Mouse (Mus musculus) liver, adult 2 months (tissue): Measurements from ENCODE around the gene Mettl2.

Source experiments
- CTCF ChIP-seq: fragments of 200-500 bp; IDR thresholded peaks from 2 replicates; pipeline ENCODE4 v1.5.1; 2011; ENCODE audit warnings: low read depth, low read length, control low read depth
- POLR2A ChIP-seq: fragments of 200-500 bp; IDR thresholded peaks from 2 replicates; pipeline ENCODE4 v1.6.1; 2011; ENCODE audit warnings: low read length, control low read depth; ENCODE audit not compliant: insufficient read depth; ENCODE audit errors: extremely low read depth

- TF ChIP-seq CTCF (no peak), POLR2A (no peak)
Measured at GRCm38 (mm10) chr11:105155915-105156314, 29.7 kb downstream of the Mettl2 start.
